Mouse (Mus musculus) embryonic fibroblast, embryonic 13.5 days (primary cell): ENCODE data around the gene Pcsk2.

Experiments
- CTCF ChIP-seq: IDR thresholded peaks from 2 replicates; pipeline ENCODE4 v1.5.1; 2011; ENCODE audit warnings: mild to moderate bottlenecking, control low read depth, low read length, moderate library complexity, borderline replicate concordance; ENCODE audit not compliant: insufficient read depth
- POLR2A ChIP-seq: IDR thresholded peaks from 2 replicates; pipeline ENCODE4 v1.6.1; 2011; ENCODE audit warnings: low read depth, mild to moderate bottlenecking, control low read depth, low read length, moderate library complexity

DNA sequence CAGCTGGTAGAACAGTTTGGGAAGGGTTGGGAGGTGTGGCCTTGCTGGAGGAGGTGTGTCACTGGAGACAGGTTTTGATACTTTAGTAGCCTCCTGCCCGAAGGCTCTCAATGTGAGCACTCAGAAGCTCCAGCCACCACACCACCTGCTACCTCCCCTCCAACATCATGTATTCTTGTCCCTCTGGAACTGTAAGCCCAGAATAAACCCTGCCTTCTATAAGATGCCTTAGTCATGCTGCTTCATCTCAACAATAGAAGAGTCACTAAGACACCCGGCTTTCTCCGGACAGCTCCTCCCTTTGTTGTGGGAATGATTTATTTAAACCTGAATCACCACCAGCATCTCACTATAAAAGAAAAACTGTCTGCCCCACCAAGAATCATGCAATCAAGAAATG lies 166.9 kb downstream of the Pcsk2 start:
- no peak for TF ChIP-seq CTCF
- TF ChIP-seq POLR2A, result no peak
